Mouse (Mus musculus) forebrain, embryonic 13.5 days (tissue): ENCODE results near the gene Nwd2. TPM values are rescaled to one million over a fixed set of nuclear protein-coding genes. Genes with fewer than 3 reads are reported as not detected.
A peak's percentile ranks its signal among the peaks of the same experiment; 100 is the strongest.

Experiments
- ATAC-seq: fragments of 200-750 bp; cut with Nextera tagmentation; 2 replicates; pipeline ENCODE4 v1.8.0; 2017
- H3K27ac ChIP-seq: fragments of 300-500 bp; sonication (generic); 2 replicates; pipeline ENCODE4 v1.5.1; 2015; ENCODE audit warnings: inconsistent platforms, mild to moderate bottlenecking, moderate library complexity
- H3K27me3 ChIP-seq: fragments of 300-500 bp; sonication (generic); 2 replicates; pipeline ENCODE4 v1.6.1; 2015; ENCODE audit warnings: mild to moderate bottlenecking, inconsistent platforms
- H3K36me3 ChIP-seq: fragments of 300-500 bp; sonication (generic); 2 replicates; pipeline ENCODE4 v1.6.1; 2015; ENCODE audit warnings: mild to moderate bottlenecking, inconsistent platforms; ENCODE audit not compliant: poor library complexity, severe bottlenecking
- H3K4me1 ChIP-seq: fragments of 300-500 bp; sonication (generic); 2 replicates; pipeline ENCODE4 v1.6.1; 2015; ENCODE audit warnings: inconsistent platforms
- H3K4me2 ChIP-seq: fragments of 300-500 bp; sonication (generic); 2 replicates; pipeline ENCODE4 v1.6.1; 2015; ENCODE audit warnings: inconsistent platforms, mild to moderate bottlenecking, moderate library complexity
- H3K4me3 ChIP-seq: fragments of 300-500 bp; sonication (generic); 2 replicates; pipeline ENCODE4 v1.5.1; 2015; ENCODE audit warnings: mild to moderate bottlenecking, inconsistent platforms
- H3K9ac ChIP-seq: fragments of 300-500 bp; sonication (generic); 2 replicates; pipeline ENCODE4 v1.6.1; 2015; ENCODE audit warnings: mild to moderate bottlenecking, inconsistent platforms
- H3K9me3 ChIP-seq: fragments of 300-500 bp; sonication (generic); replicated peaks from 2 replicates; pipeline ENCODE4 v1.6.1; 2016; ENCODE audit warnings: inconsistent platforms
- WGBS: fragments of 180-500 bp; shearing (Covaris S2); methylation state at CpG from one replicate; pipeline ENCODE4 v1.1.7; 2015; 5-methylcytosine and 5-hydroxymethylcytosine counted together
- polyA plus RNA-seq: library from polyadenylated mRNA; unstranded; fragments of >200 nt; fragmentation: Nextera tagmentation; extraction: Ambion mirVana; gene quantifications from 2 replicates; pipeline ENCODE4 v1.2.1, GENCODE M21; 2015

Nwd2 gene
- polyA plus RNA-seq, 1 experiment from 2014 or later = 2.0 TPM

DNA sequence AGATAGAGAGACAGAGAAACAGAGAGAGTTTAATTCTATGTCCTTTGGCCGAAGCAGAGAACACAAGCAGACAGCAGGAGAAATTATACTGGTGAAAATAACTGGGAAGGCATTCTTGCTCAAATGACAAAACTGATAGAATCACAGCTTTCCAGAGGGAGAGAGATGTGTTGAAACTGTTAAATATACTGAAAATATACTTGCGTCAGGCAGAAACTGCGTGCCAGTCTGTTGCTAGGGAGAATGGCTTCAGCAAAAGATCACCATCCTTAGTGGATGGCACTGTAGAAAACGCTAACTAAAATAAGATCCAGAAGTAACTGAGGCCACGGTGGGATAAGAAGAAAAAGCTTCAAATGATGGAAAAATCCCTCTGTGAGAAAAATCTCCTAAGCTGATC lies 18.0 kb downstream of the Nwd2 start:
- Histone ChIP-seq H3K27me3 (no peaks in the 10 kb centered on the region), H3K4me1 (no peaks in the 10 kb centered on the region), H3K4me3 (no peak overlapping the region), H3K27ac (no peak overlapping the region), H3K9ac (no peak overlapping the region), H3K4me2 (no peak overlapping the region), H3K9me3 (no peaks in the 10 kb centered on the region), H3K36me3 (no peaks in the 10 kb centered on the region)
- WGBS = 86% methylated on average over 5 of the region's 5 CpGs
- ATAC-seq = no peak

DNA sequence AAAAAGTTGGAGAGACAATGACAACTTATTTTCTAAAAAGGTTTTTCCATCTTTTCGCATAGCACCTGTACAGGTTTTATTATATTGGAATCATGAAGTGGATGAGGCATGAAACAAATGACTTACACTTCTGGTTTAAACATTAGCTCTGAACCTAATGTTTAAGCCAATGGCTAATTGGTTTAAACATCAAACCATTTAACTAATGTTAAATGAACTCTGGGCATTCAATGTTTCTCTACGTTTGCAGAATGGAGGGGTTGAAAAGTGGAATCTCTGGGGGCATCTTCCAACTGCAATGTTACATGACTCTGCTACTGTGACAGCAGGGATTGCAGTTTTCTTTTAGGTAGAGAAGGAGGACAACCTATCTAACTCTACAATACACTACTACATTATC lies 27.0 kb downstream of the Nwd2 start:
- 86% methylated on average over 2 of the region's 2 CpGs for WGBS
- ATAC-seq = no peak

DNA sequence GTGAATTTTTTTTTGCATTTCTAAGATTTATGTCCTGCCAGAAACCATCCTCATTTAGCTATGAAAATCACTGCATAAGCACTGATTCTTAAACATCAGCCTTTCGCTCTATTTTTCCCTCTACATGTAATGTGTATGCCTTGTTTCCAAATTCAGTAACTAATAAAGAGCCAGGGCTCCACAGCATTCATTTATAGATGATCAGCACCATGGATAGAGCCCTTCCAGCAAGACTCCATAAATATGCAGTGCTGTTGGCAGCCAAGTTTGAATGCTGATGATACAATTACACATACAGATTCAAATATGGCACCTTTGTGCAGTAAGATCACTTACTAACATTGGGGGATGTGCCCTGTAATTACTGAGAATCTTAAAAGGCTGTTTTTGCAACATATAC lies 40.2 kb downstream of the Nwd2 start:
- no peaks in the 10 kb centered on the region for H3K36me3 ChIP-seq
- no peaks in the 10 kb centered on the region for H3K27me3 ChIP-seq
- no peaks in the 10 kb centered on the region for H3K9me3 ChIP-seq
- H3K4me2 ChIP-seq = no peak overlapping the region
- no peak for ATAC-seq
- H3K4me1 ChIP-seq = no peaks in the 10 kb centered on the region
- no peak overlapping the region for H3K27ac ChIP-seq
- no peak overlapping the region for H3K4me3 ChIP-seq
- WGBS = 83% methylated on average over 1 of the region's 1 CpGs
- no peak overlapping the region for H3K9ac ChIP-seq

More for the DNA sequence above, 27.0 kb downstream of the Nwd2 start:
- no peaks in the 10 kb centered on the region for H3K27me3 ChIP-seq
- no peaks in the 10 kb centered on the region for H3K36me3 ChIP-seq
- no peak overlapping the region for H3K9ac ChIP-seq
- H3K4me1 ChIP-seq = no peaks in the 10 kb centered on the region
- no peak overlapping the region for H3K4me2 ChIP-seq
- no peaks in the 10 kb centered on the region for H3K9me3 ChIP-seq
- no peak overlapping the region for H3K4me3 ChIP-seq
- H3K27ac ChIP-seq = no peak overlapping the region

DNA sequence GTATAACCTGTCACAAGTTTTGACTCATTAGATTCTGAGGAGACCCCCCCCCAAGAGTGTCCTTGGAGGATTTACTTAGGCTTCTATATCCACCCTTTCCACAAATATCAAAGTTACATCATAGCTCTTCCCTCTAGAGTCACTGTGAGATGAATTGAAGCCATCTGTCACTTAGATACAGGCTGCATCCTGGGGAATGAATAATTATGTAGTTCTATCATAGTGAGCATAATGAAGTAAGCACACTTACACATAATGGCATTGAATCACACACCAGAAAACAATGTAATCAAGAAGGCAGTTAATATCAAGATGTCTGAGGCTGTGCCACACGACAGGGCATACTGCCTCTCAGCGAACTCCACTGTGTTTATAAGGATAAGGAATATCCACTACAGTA lies 47.9 kb downstream of the Nwd2 start:
- Histone ChIP-seq H3K36me3 (no peaks in the 10 kb centered on the region), H3K9ac (no peak overlapping the region), H3K4me1 (no peaks in the 10 kb centered on the region; the same call in 1 of the 2 replicates), H3K4me3 (no peak overlapping the region), H3K27ac (no peak overlapping the region), H3K4me2 (no peak overlapping the region), H3K9me3 (no peaks in the 10 kb centered on the region), H3K27me3 (no peaks in the 10 kb centered on the region)
- whole genome bisulfite sequencing = 62% methylated on average over 2 of the region's 2 CpGs
- peak; percentile 90 for ATAC-seq

DNA sequence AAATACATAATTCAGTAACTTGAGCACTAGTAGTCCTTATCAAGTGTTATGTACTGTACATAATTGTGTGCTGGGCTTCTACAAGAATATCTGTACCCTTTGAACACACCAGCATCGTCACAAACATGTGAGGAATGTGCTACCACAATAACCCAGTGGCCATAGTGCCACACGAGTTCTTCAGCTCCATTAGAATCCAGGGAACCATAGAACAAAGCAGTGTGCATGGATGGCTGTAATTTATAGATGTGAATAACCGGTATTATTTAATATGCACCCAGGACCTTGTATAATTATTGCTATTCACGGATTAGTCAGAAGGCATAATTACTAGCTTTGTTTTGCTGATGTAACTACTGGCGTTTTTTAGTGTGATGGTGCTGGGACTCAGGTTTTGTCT lies 48.3 kb downstream of the Nwd2 start:
- H3K4me2 ChIP-seq = no peak overlapping the region
- H3K4me3 ChIP-seq = no peak overlapping the region
- H3K9ac ChIP-seq = no peak overlapping the region
- ATAC-seq = peak; percentile 58
- WGBS = 67% methylated on average over 5 of the region's 5 CpGs
- no peak overlapping the region for H3K27ac ChIP-seq
- no peaks in the 10 kb centered on the region for H3K9me3 ChIP-seq
- no peaks in the 10 kb centered on the region for H3K36me3 ChIP-seq
- no peaks in the 10 kb centered on the region for H3K27me3 ChIP-seq
- no peaks in the 10 kb centered on the region; the same call in 1 of the 2 replicates for H3K4me1 ChIP-seq

DNA sequence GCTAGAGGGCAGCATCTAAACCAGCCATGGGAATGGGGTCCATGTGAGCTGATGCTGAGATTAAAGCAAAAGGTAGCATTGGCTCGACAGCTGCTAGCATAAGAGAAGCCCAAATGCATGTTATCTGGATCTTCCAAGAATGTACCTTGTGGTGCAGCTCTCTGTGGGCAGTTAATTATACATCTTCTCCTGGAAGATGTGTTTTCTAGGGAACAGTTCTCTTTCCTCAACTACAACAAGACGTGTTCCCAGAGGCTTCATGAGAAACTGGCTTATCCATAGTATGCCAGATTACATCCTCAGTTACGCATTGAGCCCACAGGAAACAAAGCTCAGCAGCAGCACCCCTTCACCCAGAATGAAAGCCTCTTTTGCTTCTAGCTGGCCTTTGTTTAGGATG lies 80.1 kb downstream of the Nwd2 start:
- no peak overlapping the region for H3K9ac ChIP-seq
- H3K9me3 ChIP-seq = no peaks in the 10 kb centered on the region
- H3K27ac ChIP-seq = no peak overlapping the region
- H3K4me1 ChIP-seq = no peaks in the 10 kb centered on the region
- no peaks in the 10 kb centered on the region for H3K36me3 ChIP-seq
- WGBS = 63% methylated on average over 3 of the region's 3 CpGs
- no peaks in the 10 kb centered on the region for H3K27me3 ChIP-seq
- H3K4me2 ChIP-seq = no peak overlapping the region
- no peak for ATAC-seq
- no peak overlapping the region for H3K4me3 ChIP-seq

DNA sequence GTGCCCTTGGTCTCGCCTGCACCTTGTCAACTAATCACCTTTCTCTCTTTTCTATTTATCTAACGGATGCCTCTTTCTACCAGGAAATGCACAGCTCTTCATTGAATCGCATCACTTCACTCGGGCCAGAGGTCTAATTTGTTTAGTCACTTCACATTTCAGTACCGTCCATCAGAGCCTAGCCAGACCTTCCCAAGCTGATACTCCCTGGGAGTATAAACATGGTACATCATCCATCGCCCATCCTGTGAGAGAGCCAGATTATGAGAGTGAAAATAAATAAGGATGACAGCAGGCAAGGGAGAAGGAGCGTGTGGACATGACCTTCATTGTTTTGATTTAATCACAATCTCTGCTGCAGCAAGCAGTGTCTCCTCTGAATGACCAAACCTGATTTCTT lies 86.6 kb downstream of the Nwd2 start:
- ATAC-seq = no peak
- no peak overlapping the region for H3K9ac ChIP-seq
- no peaks in the 10 kb centered on the region for H3K4me1 ChIP-seq
- no peak overlapping the region for H3K27ac ChIP-seq
- no peaks in the 10 kb centered on the region for H3K9me3 ChIP-seq
- no peaks in the 10 kb centered on the region for H3K27me3 ChIP-seq
- WGBS = 84% methylated on average over 7 of the region's 7 CpGs
- no peaks in the 10 kb centered on the region for H3K36me3 ChIP-seq
- H3K4me3 ChIP-seq = no peak overlapping the region
- no peak overlapping the region for H3K4me2 ChIP-seq

DNA sequence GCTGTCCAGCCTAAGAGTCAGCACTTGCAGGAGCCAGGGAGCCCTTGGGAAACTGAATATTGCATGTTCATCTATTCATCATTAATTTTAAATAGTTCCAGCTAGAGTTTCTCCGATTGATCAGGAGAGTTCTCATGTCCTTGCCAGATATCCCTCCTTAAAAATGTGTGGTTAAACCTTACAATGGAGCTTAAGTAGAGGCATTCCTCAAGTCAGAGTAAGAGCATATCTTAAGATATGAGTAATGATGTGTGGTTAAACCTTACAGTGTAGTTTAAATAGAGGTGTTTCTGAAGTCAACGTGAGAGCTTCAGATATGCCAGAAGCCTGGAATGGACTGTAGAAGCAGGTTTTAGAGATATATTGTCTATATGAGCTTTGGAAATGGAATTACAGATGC lies 94.5 kb downstream of the Nwd2 start:
- Histone ChIP-seq H3K36me3 (no peaks in the 10 kb centered on the region), H3K4me2 (no peak overlapping the region), H3K9me3 (no peaks in the 10 kb centered on the region), H3K27ac (no peak overlapping the region), H3K9ac (no peak overlapping the region), H3K27me3 (no peaks in the 10 kb centered on the region), H3K4me3 (no peak overlapping the region), H3K4me1 (no peaks in the 10 kb centered on the region)
- 91% methylated on average over 2 of the region's 2 CpGs for WGBS
- ATAC-seq = no peak

DNA sequence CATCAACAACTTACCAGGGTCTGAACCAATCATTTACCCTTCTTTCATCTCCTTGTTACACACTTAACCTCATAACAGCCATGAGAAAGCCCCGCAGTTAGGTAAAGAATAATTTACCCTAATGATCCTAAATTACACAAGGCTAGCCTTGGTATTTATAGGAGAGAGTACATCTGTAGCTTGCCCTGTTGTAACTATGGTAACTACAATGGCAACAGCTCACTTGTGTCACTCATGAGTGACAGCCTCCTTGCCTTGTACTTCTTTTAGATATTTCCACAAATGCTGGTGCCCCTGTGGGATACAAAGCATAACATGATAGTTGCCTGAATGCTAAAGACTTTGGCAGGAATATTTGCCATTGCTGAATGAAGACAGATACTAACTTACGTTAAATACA lies 99.4 kb downstream of the Nwd2 start:
- no peaks in the 10 kb centered on the region for H3K4me1 ChIP-seq
- WGBS = 67% methylated on average over 2 of the region's 2 CpGs
- H3K9ac ChIP-seq = no peak overlapping the region
- H3K27ac ChIP-seq = no peak overlapping the region
- ATAC-seq = peak; percentile 62; the same call in 1 of the 2 replicates
- no peak overlapping the region for H3K4me2 ChIP-seq
- H3K9me3 ChIP-seq = no peaks in the 10 kb centered on the region
- no peak overlapping the region for H3K4me3 ChIP-seq
- no peaks in the 10 kb centered on the region for H3K36me3 ChIP-seq
- H3K27me3 ChIP-seq = no peaks in the 10 kb centered on the region

DNA sequence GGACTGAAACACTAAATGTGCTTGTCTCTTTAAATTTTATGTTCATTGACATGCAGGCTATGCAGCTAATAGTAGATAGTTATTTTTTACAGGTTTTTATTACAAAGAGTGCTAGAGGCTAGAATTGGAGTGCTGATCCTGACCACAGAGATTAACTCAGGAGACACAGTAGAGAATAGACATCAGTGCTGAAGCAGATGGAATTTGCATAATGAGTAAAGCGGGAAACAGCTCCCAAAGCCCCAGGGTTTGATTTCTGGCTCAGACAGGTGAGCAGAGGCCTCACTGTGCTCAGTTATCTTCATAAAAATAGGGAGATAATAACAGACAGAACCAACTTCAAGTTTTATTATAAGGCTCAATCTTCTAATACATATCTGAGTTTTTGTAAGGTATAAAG lies 99.9 kb downstream of the Nwd2 start:
- H3K4me3 ChIP-seq = no peak overlapping the region
- WGBS = 66% methylated on average over 1 of the region's 1 CpGs
- no peak overlapping the region for H3K9ac ChIP-seq
- ATAC-seq = no peak
- no peaks in the 10 kb centered on the region for H3K9me3 ChIP-seq
- no peaks in the 10 kb centered on the region for H3K36me3 ChIP-seq
- H3K4me2 ChIP-seq = no peak overlapping the region
- H3K4me1 ChIP-seq = no peaks in the 10 kb centered on the region
- H3K27ac ChIP-seq = no peak overlapping the region
- H3K27me3 ChIP-seq = no peaks in the 10 kb centered on the region

DNA sequence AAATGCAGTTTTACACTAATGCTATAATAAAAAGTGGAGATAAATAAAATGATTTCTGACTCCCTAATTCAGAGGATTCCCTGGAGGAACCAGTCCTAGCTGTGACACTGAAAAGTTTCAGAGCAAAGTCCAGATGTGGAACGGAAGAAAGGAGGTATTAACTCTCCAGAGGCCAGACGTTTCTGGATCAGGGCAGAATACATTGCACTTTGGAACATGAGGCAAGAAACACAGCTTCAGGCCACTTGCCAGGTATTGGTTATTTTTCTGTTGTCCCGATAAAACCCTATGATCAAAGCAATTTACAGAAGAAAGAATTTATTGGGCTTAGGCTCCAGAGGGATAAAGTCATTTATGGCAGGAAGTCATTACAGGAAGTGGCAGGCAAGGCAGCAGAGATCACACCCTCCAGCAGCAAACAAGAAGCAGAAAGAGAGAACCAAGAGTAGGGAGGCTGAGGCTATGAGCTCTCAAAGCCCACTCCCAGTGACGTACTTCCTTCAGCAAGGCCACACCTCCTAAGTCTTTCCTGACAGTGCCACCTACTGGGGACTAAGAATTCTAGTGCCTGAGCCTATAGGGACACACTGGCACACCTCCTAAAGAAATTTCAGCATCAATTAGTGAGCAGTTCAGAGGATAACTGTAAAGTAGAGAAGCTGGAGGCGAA lies 106.3 kb downstream of the Nwd2 start:
- no peaks in the 10 kb centered on the region for H3K36me3 ChIP-seq
- no peaks in the 10 kb centered on the region for H3K27me3 ChIP-seq
- no peak overlapping the region for H3K4me3 ChIP-seq
- H3K4me1 ChIP-seq = no peaks in the 10 kb centered on the region
- no peak overlapping the region for H3K27ac ChIP-seq
- no peak overlapping the region for H3K4me2 ChIP-seq
- no peak for ATAC-seq
- 79% methylated on average over 5 of the region's 5 CpGs for WGBS
- H3K9me3 ChIP-seq = no peaks in the 10 kb centered on the region
- no peak overlapping the region for H3K9ac ChIP-seq

DNA sequence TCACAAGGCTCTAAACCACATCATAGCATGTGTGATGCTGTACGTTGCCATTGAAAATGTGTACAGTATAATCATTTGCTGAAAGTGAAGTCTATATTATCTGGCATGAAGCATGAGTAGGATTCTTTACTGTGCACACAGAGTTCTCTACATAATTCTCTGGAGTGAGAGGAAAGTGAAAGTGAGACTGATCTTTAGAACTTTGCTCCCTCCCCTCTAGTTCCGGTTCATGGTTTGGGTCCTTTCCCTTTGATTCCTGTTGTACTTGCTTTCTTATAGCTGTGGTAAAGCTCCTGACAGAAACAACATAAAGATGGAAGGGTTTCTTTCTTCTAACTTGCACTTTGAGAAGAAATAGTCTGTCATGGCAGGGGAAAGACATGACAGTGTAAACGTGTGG lies 107.0 kb downstream of the Nwd2 start:
- Histone ChIP-seq H3K9ac (no peak overlapping the region), H3K36me3 (no peaks in the 10 kb centered on the region), H3K4me3 (no peak overlapping the region), H3K27ac (no peak overlapping the region), H3K4me2 (no peak overlapping the region), H3K27me3 (no peaks in the 10 kb centered on the region), H3K4me1 (no peaks in the 10 kb centered on the region), H3K9me3 (no peaks in the 10 kb centered on the region)
- ATAC-seq = no peak
- WGBS = 87% methylated on average over 3 of the region's 3 CpGs

DNA sequence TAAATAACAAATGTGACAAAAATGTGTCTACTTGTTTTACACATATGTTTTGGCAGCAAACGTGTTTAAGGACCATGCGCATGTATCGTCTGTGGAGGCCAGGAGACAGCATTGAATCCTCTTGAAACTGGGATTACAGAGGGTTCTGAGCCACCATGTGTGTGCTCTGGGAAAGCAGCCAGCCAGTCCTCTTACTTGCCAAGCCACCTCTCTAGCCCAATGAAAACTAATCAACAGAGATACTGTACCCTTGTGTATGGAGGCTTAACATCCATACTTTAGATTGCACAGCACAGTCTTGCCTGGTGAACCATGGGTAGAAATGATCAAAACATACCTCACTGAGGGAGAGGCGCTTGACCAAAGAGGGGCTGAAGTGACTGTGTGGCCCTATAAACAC lies 117.0 kb downstream of the Nwd2 start:
- no peak overlapping the region for H3K4me3 ChIP-seq
- peaks cover 13% of the 10 kb centered on the region for H3K4me1 ChIP-seq
- 77% methylated on average over 4 of the region's 4 CpGs for WGBS
- ATAC-seq = peak; percentile 50
- no peaks in the 10 kb centered on the region for H3K27me3 ChIP-seq
- no peaks in the 10 kb centered on the region for H3K36me3 ChIP-seq
- no peak overlapping the region for H3K4me2 ChIP-seq
- no peak overlapping the region for H3K27ac ChIP-seq
- H3K9me3 ChIP-seq = no peaks in the 10 kb centered on the region
- no peak overlapping the region for H3K9ac ChIP-seq
